Mouse (Mus musculus) liver, embryonic 14.5 days (tissue): Measurements from ENCODE around the gene Ubxn7.

Experiments used
- CTCF ChIP-seq: IDR thresholded peaks from 2 replicates; pipeline ENCODE4 v1.5.1; 2016; ENCODE audit warnings: antibody characterized with exemption, low read depth, control low read depth
- EP300 ChIP-seq: IDR thresholded peaks from 2 replicates; pipeline ENCODE4 v1.6.1; 2016; ENCODE audit warnings: antibody characterized with exemption, low read depth

DNA sequence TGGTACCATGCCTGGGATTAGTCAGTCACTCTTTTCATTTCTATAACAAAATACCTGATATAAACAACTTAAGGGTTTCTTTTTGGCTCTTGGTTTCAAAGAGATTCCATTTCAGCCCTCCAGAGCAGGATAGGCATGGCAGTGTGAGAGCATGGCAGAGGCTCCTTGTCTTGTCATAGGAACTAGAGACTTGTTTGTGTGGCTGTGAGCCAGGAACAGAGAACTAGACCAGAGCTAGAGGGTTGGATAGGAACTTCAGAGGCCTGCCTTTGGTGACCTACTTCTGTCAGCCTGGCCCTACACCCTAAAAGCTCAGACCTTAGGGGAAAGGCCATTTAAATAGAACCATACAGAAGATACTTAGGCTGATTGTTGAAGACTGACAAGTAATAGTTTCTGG lies 50.8 kb downstream of the Ubxn7 start:
- no peak for TF ChIP-seq EP300
- TF ChIP-seq CTCF, result no peak
